Mouse (Mus musculus) megakaryocyte, embryonic 14.5 days (primary cell): ENCODE data around the gene Grik5.

Experiments
- FLI1 ChIP-seq: IDR thresholded peaks from 2 replicates; pipeline ENCODE4 v1.6.1; 2012; ENCODE audit warnings: low read length, inconsistent platforms, mixed read lengths
- GATA1 ChIP-seq: IDR thresholded peaks from 3 replicates; pipeline ENCODE4 v1.6.1; 2012; ENCODE audit warnings: mixed read lengths, low read length, inconsistent platforms, borderline replicate concordance

DNA sequence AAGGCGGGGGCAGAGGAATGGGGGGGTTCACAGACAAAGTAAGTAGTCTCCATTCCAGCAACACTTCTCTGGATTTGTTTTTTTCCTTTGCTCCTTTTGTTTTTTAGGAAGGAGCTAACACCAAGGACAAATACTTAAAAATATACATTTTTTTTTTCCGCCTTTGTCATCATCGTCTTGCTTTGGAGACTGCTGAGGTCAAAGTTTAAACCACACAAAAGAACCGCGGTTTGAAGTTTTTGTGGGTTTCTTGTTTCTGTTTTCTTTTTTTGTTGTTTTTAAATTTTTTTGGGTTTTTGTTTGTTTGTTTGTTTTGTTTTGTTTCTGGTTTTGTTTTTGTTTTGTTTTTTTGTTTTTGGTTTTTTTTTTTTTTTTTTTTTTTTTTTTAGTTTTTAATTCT is 15.8 kb upstream of the Grik5 start:
- TF ChIP-seq GATA1 (no peak), FLI1 (no peak)
